Mouse (Mus musculus) midbrain, postnatal 0 days (tissue): ENCODE data around the gene Zc3h10. TPM values are rescaled to one million over a fixed set of nuclear protein-coding genes. Genes with fewer than 3 reads are reported as not detected.
A peak's percentile ranks its signal among the peaks of the same experiment; 100 is the strongest.

Experiments used
- ATAC-seq: fragments of 200-750 bp; cut with Nextera tagmentation; 2 replicates; pipeline ENCODE4 v1.8.0; 2017; ENCODE audit warnings: moderate number of reproducible peaks, mild to moderate bottlenecking, moderate TSS enrichment, moderate library complexity; ENCODE audit not compliant: low FRiP score
- DNase-seq: peaks from one replicate; pipeline ENCODE4 v3.0.0-alpha.2; 2015; ENCODE audit warnings: low spot score
- H3K27ac ChIP-seq: fragments of 300-500 bp; sonication (generic); 2 replicates; pipeline ENCODE4 v1.5.1; 2014; ENCODE audit warnings: low read depth, mild to moderate bottlenecking, low read length, mixed read lengths
- H3K27me3 ChIP-seq: fragments of 300-500 bp; sonication (generic); 2 replicates; pipeline ENCODE4 v1.6.1; 2014; ENCODE audit warnings: low read length, control low read depth, mixed read lengths; ENCODE audit not compliant: insufficient read depth
- H3K36me3 ChIP-seq: fragments of 300-500 bp; sonication (generic); 2 replicates; pipeline ENCODE4 v1.6.1; 2014; ENCODE audit warnings: low read length, control low read depth, mixed read lengths; ENCODE audit not compliant: insufficient read depth
- H3K4me1 ChIP-seq: fragments of 300-500 bp; sonication (generic); 2 replicates; pipeline ENCODE4 v1.6.1; 2014; ENCODE audit warnings: mild to moderate bottlenecking, control low read depth, antibody characterized with exemption, low read length, mixed read lengths; ENCODE audit not compliant: insufficient read depth
- H3K4me2 ChIP-seq: fragments of 300-500 bp; sonication (generic); 2 replicates; pipeline ENCODE4 v1.6.1; 2014; ENCODE audit warnings: low read depth, mild to moderate bottlenecking, low read length, mixed read lengths; ENCODE audit not compliant: poor library complexity, severe bottlenecking
- H3K4me3 ChIP-seq: fragments of 300-500 bp; sonication (generic); 2 replicates; pipeline ENCODE4 v1.5.1; 2014; ENCODE audit warnings: low read depth, mild to moderate bottlenecking, low read length, moderate library complexity
- H3K9ac ChIP-seq: fragments of 300-500 bp; sonication (generic); replicated peaks from 2 replicates; pipeline ENCODE4 v1.6.1; 2014; ENCODE audit warnings: mild to moderate bottlenecking, low read length, moderate library complexity, mixed read lengths; ENCODE audit not compliant: poor library complexity, severe bottlenecking
- H3K9me3 ChIP-seq: fragments of 300-500 bp; sonication (generic); 2 replicates; pipeline ENCODE4 v1.6.1; 2016; ENCODE audit warnings: low read length, control low read depth
- CTCF ChIP-seq: IDR thresholded peaks from 2 replicates; pipeline ENCODE4 v1.5.1; 2016; ENCODE audit warnings: antibody characterized with exemption, mild to moderate bottlenecking
- WGBS: fragments of 180-500 bp; shearing (Covaris S2); extraction: QIAGEN DNeasy Blood & Tissue Kit; methylation state at CpG from one replicate; pipeline ENCODE4 v1.1.7; 2014; 5-methylcytosine and 5-hydroxymethylcytosine counted together
- polyA plus RNA-seq: library from polyadenylated mRNA; unstranded; fragments of >200 nt; fragmentation: Nextera tagmentation; extraction: Ambion mirVana; gene quantifications from 2 replicates; pipeline ENCODE4 v1.2.1, GENCODE M21; 2015
- total RNA-seq: library from RNA; depleted of rRNA; stranded (reverse); fragments of >200 nt; gene quantifications from 2 replicates; pipeline ENCODE4 v1.2.3, GENCODE M21; 2014

The Zc3h10 gene
- total and polyA plus RNA-seq, 2 experiments from 2014 or later = 12.0 to 30.3 TPM

- peaks cover 27% of the 10 kb centered on the region for H3K36me3 ChIP-seq
- H3K9ac ChIP-seq = no peak overlapping the region
- no peak overlapping the region for H3K4me3 ChIP-seq
- H3K27ac ChIP-seq = no peak overlapping the region
- no peaks in the 10 kb centered on the region for H3K9me3 ChIP-seq
- no peaks in the 10 kb centered on the region for H3K27me3 ChIP-seq
- 95% methylated on average over 37 of the region's 37 CpGs for whole genome bisulfite sequencing
- DNase-seq (no peak), ATAC-seq (no peak)
- no peak overlapping the region for H3K4me2 ChIP-seq
- TF ChIP-seq CTCF = no peak
- H3K4me1 ChIP-seq = peaks cover 8% of the 10 kb centered on the region; the same call in 1 of the 2 replicates
These were observed 2.7 kb downstream of the Zc3h10 start for GRCm38 (mm10) chr10:128544674-128545569.

GRCm38 (mm10) chr10:128544151-128544657 is 3.4 kb downstream of the Zc3h10 start:
- Histone ChIP-seq H3K27me3 (no peaks in the 10 kb centered on the region), H3K27ac (no peak overlapping the region), H3K9ac (no peak overlapping the region), H3K9me3 (no peaks in the 10 kb centered on the region), H3K4me1 (peaks cover 8% of the 10 kb centered on the region; the same call in 1 of the 2 replicates), H3K36me3 (peaks cover 27% of the 10 kb centered on the region), H3K4me2 (no peak overlapping the region), H3K4me3 (no peak overlapping the region)
- ATAC-seq (no peak), DNase-seq (no peak)
- TF ChIP-seq CTCF = no peak
- 97% methylated on average over 15 of the region's 15 CpGs for WGBS

DNA sequence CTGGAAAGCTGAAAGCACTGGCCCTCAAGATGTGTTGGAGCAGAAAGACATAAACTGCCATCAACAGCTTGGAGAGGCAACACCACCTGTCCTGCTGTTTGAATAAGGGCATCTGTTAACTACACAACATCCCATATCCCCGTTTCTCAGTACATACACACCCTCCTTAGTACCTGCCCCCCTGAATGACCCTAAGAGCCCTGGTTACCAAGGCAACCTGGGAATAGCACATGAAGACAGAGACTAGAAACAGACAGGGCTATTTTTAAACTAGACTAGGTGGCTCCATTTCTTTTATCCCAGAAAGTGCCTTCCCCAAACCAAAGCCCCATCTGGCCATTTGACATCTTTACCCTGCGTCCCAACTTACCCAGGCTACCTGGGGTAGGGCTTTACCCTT is 4.5 kb downstream of the Zc3h10 start:
- H3K4me1 ChIP-seq = peaks cover 8% of the 10 kb centered on the region; the same call in 1 of the 2 replicates
- no peak overlapping the region for H3K9ac ChIP-seq
- no peak for ATAC-seq
- no peak for TF ChIP-seq CTCF
- 56% methylated on average over 2 of the region's 2 CpGs for WGBS
- H3K27ac ChIP-seq = no peak overlapping the region
- H3K36me3 ChIP-seq = peaks cover 27% of the 10 kb centered on the region
- no peaks in the 10 kb centered on the region for H3K9me3 ChIP-seq
- H3K4me3 ChIP-seq = no peak overlapping the region
- no peak overlapping the region for H3K4me2 ChIP-seq
- H3K27me3 ChIP-seq = no peaks in the 10 kb centered on the region
- no peak for DNase-seq

- no peak overlapping the region for H3K9ac ChIP-seq
- WGBS = 90% methylated on average over 1 of the region's 1 CpGs
- no peaks in the 10 kb centered on the region for H3K9me3 ChIP-seq
- peaks cover 6% of the 10 kb centered on the region; the same call in 1 of the 2 replicates for H3K36me3 ChIP-seq
- H3K4me1 ChIP-seq = no peaks in the 10 kb centered on the region
- DNase-seq (no peak), ATAC-seq (no peak)
- H3K4me3 ChIP-seq = no peak overlapping the region
- TF ChIP-seq CTCF = no peak
- no peaks in the 10 kb centered on the region for H3K27me3 ChIP-seq
- no peak overlapping the region for H3K4me2 ChIP-seq
- H3K27ac ChIP-seq = no peak overlapping the region
These were observed 9.2 kb downstream of the Zc3h10 start for GRCm38 (mm10) chr10:128538340-128538870.

- Histone ChIP-seq H3K4me3 (0 out of 2 replicates have a peak overlapping the region, but pooled peaks have one; percentile 5), H3K27me3 (no peaks in the 10 kb centered on the region), H3K4me1 (no peaks in the 10 kb centered on the region), H3K4me2 (peak overlapping the region; percentile 31), H3K9ac (no peak overlapping the region), H3K36me3 (no peaks in the 10 kb centered on the region), H3K9me3 (no peaks in the 10 kb centered on the region), H3K27ac (no peak overlapping the region)
- peak; percentile 63; the same call in 1 of the 2 replicates for ATAC-seq
- peak; percentile 90 for DNase-seq
- WGBS = 15% methylated on average over 18 of the region's 18 CpGs
- peak; percentile 93 for TF ChIP-seq CTCF
These were observed 11.2 kb downstream of the Zc3h10 start for GRCm38 (mm10) chr10:128536266-128536940.
